Mouse (Mus musculus): ENCODE measurements around the gene Met. TPM values are rescaled to one million over a fixed set of nuclear protein-coding genes. Genes with fewer than 3 reads are reported as not detected.

The Met gene
- polyA plus RNA-seq, 1 experiment from 2014 or later = 9.3 TPM

GRCm38 (mm10) chr6:17578092-17578760, 114.6 kb downstream of the Met start:
- H3K4me3 ChIP-seq (ENCODE audit: low read depth, low read length) = no peak overlapping the region
- H3K27me3 ChIP-seq (replicated peaks; ENCODE audit: insufficient read depth, low read length) = no peaks in the 10 kb centered on the region
- 18% methylated on average over 3 of the region's 3 CpGs for WGBS
- H3K36me3 ChIP-seq (ENCODE audit: insufficient read depth, low read length) = no peaks in the 10 kb centered on the region
- DNase-seq (ENCODE audit: low spot score) = no peak
- H3K9me3 ChIP-seq (ENCODE audit: low read length) = no peaks in the 10 kb centered on the region
- H3K27ac ChIP-seq (ENCODE audit: low read length) = no peak overlapping the region
- no peaks in the 10 kb centered on the region for H3K4me1 ChIP-seq (ENCODE audit: insufficient read depth, low read depth, low read length)
- no peak for TF ChIP-seq EP300 (IDR thresholded peaks at IDR 0.05)
- no peak for TF ChIP-seq CTCF (IDR thresholded peaks at IDR 0.05)
- ATAC-seq = no peak
- no peak overlapping the region for H3K4me2 ChIP-seq (replicated peaks; ENCODE audit: low read depth, low read length)
- H3K9ac ChIP-seq (replicated peaks; ENCODE audit: low read depth) = no peak overlapping the region

- Histone ChIP-seq H3K9me3 (ENCODE audit: low read length) (no peaks in the 10 kb centered on the region), H3K4me1 (ENCODE audit: insufficient read depth, low read depth, low read length) (no peaks in the 10 kb centered on the region; the same call in 1 of the 2 replicates), H3K27me3 (replicated peaks; ENCODE audit: insufficient read depth, low read length) (no peaks in the 10 kb centered on the region), H3K9ac (replicated peaks; ENCODE audit: low read depth) (no peak overlapping the region), H3K4me2 (replicated peaks; ENCODE audit: low read depth, low read length) (no peak overlapping the region), H3K4me3 (ENCODE audit: low read depth, low read length) (no peak overlapping the region), H3K36me3 (ENCODE audit: insufficient read depth, low read length) (no peaks in the 10 kb centered on the region), H3K27ac (ENCODE audit: low read length) (no peak overlapping the region)
- TF ChIP-seq EP300 (IDR thresholded peaks at IDR 0.05) (no peak), CTCF (IDR thresholded peaks at IDR 0.05) (no peak)
- 69% methylated on average over 3 of the region's 3 CpGs for whole genome bisulfite sequencing
- ATAC-seq (no peak), DNase-seq (ENCODE audit: low spot score) (no peak)
These were observed 116.7 kb downstream of the Met start for GRCm38 (mm10) chr6:17580349-17580748.

- peak; percentile 82 for DNase-seq (ENCODE audit: low spot score)
- 13% methylated on average over 13 of the region's 13 CpGs for WGBS
- H3K36me3 ChIP-seq (ENCODE audit: insufficient read depth, low read length) = no peaks in the 10 kb centered on the region
- H3K4me1 ChIP-seq (ENCODE audit: insufficient read depth, low read depth, low read length) = no peaks in the 10 kb centered on the region; the same call in 1 of the 2 replicates
- no peaks in the 10 kb centered on the region for H3K9me3 ChIP-seq (ENCODE audit: low read length)
- TF ChIP-seq CTCF (IDR thresholded peaks at IDR 0.05) = no peak
- TF ChIP-seq EP300 (IDR thresholded peaks at IDR 0.05) = no peak
- H3K4me3 ChIP-seq (ENCODE audit: low read depth, low read length) = no peak overlapping the region; the same call in 1 of the 2 replicates
- ATAC-seq = peak; percentile 85
- H3K4me2 ChIP-seq (replicated peaks; ENCODE audit: low read depth, low read length) = peak overlapping the region; percentile 45
- H3K27ac ChIP-seq (ENCODE audit: low read length) = no peak overlapping the region
- no peaks in the 10 kb centered on the region for H3K27me3 ChIP-seq (replicated peaks; ENCODE audit: insufficient read depth, low read length)
- no peak overlapping the region for H3K9ac ChIP-seq (replicated peaks; ENCODE audit: low read depth)
These were observed 120.4 kb downstream of the Met start for GRCm38 (mm10) chr6:17583982-17584381.

- Histone ChIP-seq H3K9ac (replicated peaks; ENCODE audit: low read depth) (no peak overlapping the region), H3K9me3 (ENCODE audit: low read length) (peaks cover 4% of the 10 kb centered on the region; the same call in 1 of the 2 replicates), H3K36me3 (ENCODE audit: insufficient read depth, low read length) (no peaks in the 10 kb centered on the region), H3K4me2 (replicated peaks; ENCODE audit: low read depth, low read length) (no peak overlapping the region), H3K4me3 (ENCODE audit: low read depth, low read length) (no peak overlapping the region), H3K4me1 (ENCODE audit: insufficient read depth, low read depth, low read length) (no peaks in the 10 kb centered on the region), H3K27me3 (replicated peaks; ENCODE audit: insufficient read depth, low read length) (no peaks in the 10 kb centered on the region), H3K27ac (ENCODE audit: low read length) (no peak overlapping the region)
- ATAC-seq (peak; percentile 72), DNase-seq (ENCODE audit: low spot score) (peak; percentile 86)
- WGBS = 23% methylated on average over 16 of the region's 16 CpGs
- TF ChIP-seq EP300 (IDR thresholded peaks at IDR 0.05) = no peak
- peak; percentile 92 for TF ChIP-seq CTCF (IDR thresholded peaks at IDR 0.05)
These were observed 125.7 kb downstream of the Met start for GRCm38 (mm10) chr6:17589049-17589952.

GRCm38 (mm10) chr6:17589953-17590627, 126.5 kb downstream of the Met start:
- H3K4me3 ChIP-seq (ENCODE audit: low read depth, low read length) = no peak overlapping the region
- H3K27ac ChIP-seq (ENCODE audit: low read length) = no peak overlapping the region
- H3K4me1 ChIP-seq (ENCODE audit: insufficient read depth, low read depth, low read length) = no peaks in the 10 kb centered on the region
- no peak overlapping the region for H3K9ac ChIP-seq (replicated peaks; ENCODE audit: low read depth)
- no peak overlapping the region for H3K4me2 ChIP-seq (replicated peaks; ENCODE audit: low read depth, low read length)
- TF ChIP-seq EP300 (IDR thresholded peaks at IDR 0.05) (no peak), CTCF (IDR thresholded peaks at IDR 0.05) (no peak)
- WGBS = 33% methylated on average over 8 of the region's 8 CpGs
- H3K36me3 ChIP-seq (ENCODE audit: insufficient read depth, low read length) = no peaks in the 10 kb centered on the region
- H3K27me3 ChIP-seq (replicated peaks; ENCODE audit: insufficient read depth, low read length) = no peaks in the 10 kb centered on the region
- H3K9me3 ChIP-seq (ENCODE audit: low read length) = peaks cover 4% of the 10 kb centered on the region; the same call in 1 of the 2 replicates
- ATAC-seq (no peak), DNase-seq (ENCODE audit: low spot score) (no peak)

GRCm38 (mm10) chr6:17593971-17594370, 130.4 kb downstream of the Met start:
- Histone ChIP-seq H3K4me1 (ENCODE audit: insufficient read depth, low read depth, low read length) (no peaks in the 10 kb centered on the region), H3K4me3 (ENCODE audit: low read depth, low read length) (no peak overlapping the region), H3K27ac (ENCODE audit: low read length) (no peak overlapping the region), H3K4me2 (replicated peaks; ENCODE audit: low read depth, low read length) (no peak overlapping the region), H3K27me3 (replicated peaks; ENCODE audit: insufficient read depth, low read length) (no peaks in the 10 kb centered on the region), H3K9me3 (ENCODE audit: low read length) (peaks cover 4% of the 10 kb centered on the region; the same call in 1 of the 2 replicates), H3K9ac (replicated peaks; ENCODE audit: low read depth) (no peak overlapping the region), H3K36me3 (ENCODE audit: insufficient read depth, low read length) (no peaks in the 10 kb centered on the region)
- ATAC-seq = no peak
- no peak for TF ChIP-seq CTCF (IDR thresholded peaks at IDR 0.05)
- no peak for TF ChIP-seq EP300 (IDR thresholded peaks at IDR 0.05)
- WGBS = 84% methylated on average over 2 of the region's 2 CpGs
- no peak for DNase-seq (ENCODE audit: low spot score)

Data from lung, postnatal 0 days (tissue).